Mouse (Mus musculus): ENCODE results near the gene Trim9. TPM values are rescaled to one million over a fixed set of nuclear protein-coding genes. Genes with fewer than 3 reads are reported as not detected.

The Trim9 gene
- polyA plus RNA-seq, 1 experiment from 2014 or later: 3.0 TPM

- no peak overlapping the region for H3K4me3 ChIP-seq
- ATAC-seq (ENCODE audit: insufficient number of reproducible peaks, insufficient read depth, low FRiP score, low TSS enrichment): no peak
- WGBS: 91% methylated on average over 2 of the region's 2 CpGs
Measured at GRCm38 (mm10) chr12:70280930-70281329, 66.5 kb downstream of the Trim9 start.

DNA sequence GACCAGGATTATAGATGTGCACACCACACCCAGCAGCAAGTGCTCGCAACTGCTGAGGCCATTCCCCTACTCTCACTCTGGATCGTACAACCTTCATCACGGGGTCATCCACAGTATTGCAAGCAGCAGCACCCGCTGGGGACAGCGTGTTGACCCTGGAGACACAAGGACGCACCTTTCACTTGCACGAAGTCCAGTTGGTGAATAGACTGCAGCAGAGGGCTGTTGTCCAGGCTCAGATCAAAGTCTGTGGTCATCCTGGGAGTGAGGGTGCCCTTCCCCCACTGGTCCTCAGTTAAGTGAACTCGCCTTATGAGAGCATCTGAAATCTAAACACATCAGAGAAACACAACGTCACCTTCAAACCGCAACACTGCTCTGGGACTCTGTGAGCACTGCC is 67.0 kb downstream of the Trim9 start:
- Histone ChIP-seq H3K27me3 (no peaks in the 10 kb centered on the region), H3K36me3 (no peaks in the 10 kb centered on the region), H3K4me1 (no peaks in the 10 kb centered on the region), H3K4me3 (no peak overlapping the region), H3K9ac (no peak overlapping the region), H3K9me3 (no peaks in the 10 kb centered on the region), H3K27ac (no peak overlapping the region), H3K4me2 (replicated peaks) (no peak overlapping the region)
- ATAC-seq (ENCODE audit: insufficient number of reproducible peaks, insufficient read depth, low FRiP score, low TSS enrichment): no peak
- WGBS: 88% methylated on average over 10 of the region's 10 CpGs

More at GRCm38 (mm10) chr12:70280930-70281329, 66.5 kb downstream of the Trim9 start:
- Histone ChIP-seq H3K27me3 (no peaks in the 10 kb centered on the region), H3K27ac (no peak overlapping the region), H3K4me1 (no peaks in the 10 kb centered on the region), H3K9me3 (no peaks in the 10 kb centered on the region), H3K4me2 (replicated peaks) (no peak overlapping the region), H3K36me3 (no peaks in the 10 kb centered on the region), H3K9ac (no peak overlapping the region)

DNA sequence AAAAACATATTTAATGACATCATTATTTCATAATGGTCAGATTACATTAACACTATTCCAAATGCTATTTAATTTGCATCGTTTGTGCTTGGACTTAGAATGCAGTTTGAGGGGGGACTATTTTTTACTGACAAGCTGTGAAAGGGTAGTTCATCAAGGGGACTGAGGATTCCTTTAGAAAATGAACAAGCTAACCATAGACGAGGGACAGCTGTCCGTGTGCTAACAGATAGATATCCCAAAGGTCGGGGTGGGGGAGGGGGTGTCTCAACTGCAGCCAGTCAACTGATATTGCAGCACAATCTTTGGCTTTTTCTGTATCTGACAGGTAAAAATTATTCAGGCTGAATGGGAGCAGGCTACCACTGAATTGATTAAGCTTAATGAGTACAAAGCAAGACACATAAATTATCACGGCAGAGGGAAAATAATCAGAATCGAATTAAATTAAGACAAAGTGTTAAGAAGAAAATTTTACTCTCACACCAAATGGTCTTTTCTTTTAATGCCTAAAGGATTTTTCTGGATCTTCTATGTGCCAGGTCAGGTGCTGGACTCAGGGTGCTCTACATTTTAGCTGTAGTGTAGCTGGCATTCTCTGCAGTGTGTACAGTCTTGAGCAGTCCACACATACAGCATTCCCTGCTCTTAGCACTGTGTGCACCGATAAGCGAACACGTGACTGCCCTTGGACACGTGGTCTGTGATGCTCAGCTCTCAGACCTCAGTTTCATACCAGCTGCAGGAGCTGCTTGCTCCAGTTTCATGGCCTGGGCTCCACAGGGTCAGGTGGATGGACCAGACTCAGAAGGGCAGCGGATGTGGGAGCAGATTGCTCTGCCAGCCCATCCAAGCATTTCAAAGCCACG is 70.1 kb downstream of the Trim9 start:
- no peak overlapping the region for H3K9ac ChIP-seq
- no peaks in the 10 kb centered on the region for H3K4me1 ChIP-seq
- H3K27me3 ChIP-seq: no peaks in the 10 kb centered on the region
- no peaks in the 10 kb centered on the region for H3K9me3 ChIP-seq
- H3K36me3 ChIP-seq: no peaks in the 10 kb centered on the region
- H3K4me2 ChIP-seq (replicated peaks): no peak overlapping the region
- ATAC-seq (ENCODE audit: insufficient number of reproducible peaks, insufficient read depth, low FRiP score, low TSS enrichment): no peak
- no peak overlapping the region for H3K27ac ChIP-seq
- WGBS: 69% methylated on average over 12 of the region's 12 CpGs
- no peak overlapping the region for H3K4me3 ChIP-seq

DNA sequence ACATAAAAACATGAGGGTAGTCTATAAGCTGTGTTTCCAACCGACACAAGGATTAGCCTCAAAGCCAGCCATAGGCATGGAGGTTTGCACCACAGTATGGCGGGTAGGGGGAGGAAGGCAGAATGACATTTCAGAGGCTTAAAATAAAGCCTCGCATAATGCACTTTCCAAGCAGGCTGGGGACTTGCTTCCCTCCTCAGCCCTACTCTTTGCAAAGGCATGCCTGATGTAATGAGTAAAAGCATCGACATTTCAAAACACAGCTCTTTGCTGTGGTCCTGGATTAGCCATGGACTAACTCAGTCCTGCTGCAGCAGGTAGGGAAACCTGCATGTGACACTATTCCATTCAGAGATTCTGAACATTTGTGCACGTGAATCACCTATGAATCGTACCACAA is 77.7 kb downstream of the Trim9 start:
- H3K4me1 ChIP-seq: no peaks in the 10 kb centered on the region; the same call in 1 of the 2 replicates
- no peak for ATAC-seq (ENCODE audit: insufficient number of reproducible peaks, insufficient read depth, low FRiP score, low TSS enrichment)
- 70% methylated on average over 6 of the region's 6 CpGs for WGBS

DNA sequence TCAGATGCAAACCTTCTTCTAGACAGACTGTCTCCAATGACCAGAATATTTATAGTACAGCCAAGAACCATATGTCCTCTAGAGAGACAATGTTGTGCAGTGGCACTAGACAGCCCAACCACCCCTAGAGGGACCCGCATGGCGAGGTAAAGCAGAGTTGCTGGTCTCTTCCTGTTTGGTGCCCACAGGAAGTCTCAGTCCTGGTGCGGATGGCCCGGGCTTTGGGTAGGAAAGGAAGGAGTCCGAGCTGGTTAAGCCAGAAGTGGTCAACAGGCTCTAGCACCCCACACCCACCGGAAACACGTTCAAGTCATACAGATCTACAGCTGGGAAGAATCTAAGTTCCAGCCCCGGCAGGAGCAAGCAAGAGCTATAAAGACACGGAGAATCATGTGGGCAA is 80.1 kb downstream of the Trim9 start:
- Histone ChIP-seq H3K4me2 (replicated peaks) (no peak overlapping the region), H3K9me3 (no peaks in the 10 kb centered on the region), H3K4me3 (no peak overlapping the region), H3K9ac (no peak overlapping the region), H3K36me3 (no peaks in the 10 kb centered on the region), H3K4me1 (no peaks in the 10 kb centered on the region; the same call in 1 of the 2 replicates), H3K27ac (no peak overlapping the region), H3K27me3 (no peaks in the 10 kb centered on the region)
- ATAC-seq (ENCODE audit: insufficient number of reproducible peaks, insufficient read depth, low FRiP score, low TSS enrichment): no peak
- 87% methylated on average over 9 of the region's 9 CpGs for WGBS

More for the DNA sequence above, 77.7 kb downstream of the Trim9 start:
- no peak overlapping the region for H3K27ac ChIP-seq
- H3K9ac ChIP-seq: no peak overlapping the region
- H3K9me3 ChIP-seq: no peaks in the 10 kb centered on the region
- no peak overlapping the region for H3K4me3 ChIP-seq
- no peak overlapping the region for H3K4me2 ChIP-seq (replicated peaks)
- H3K27me3 ChIP-seq: no peaks in the 10 kb centered on the region
- H3K36me3 ChIP-seq: no peaks in the 10 kb centered on the region

- 31% methylated on average over 8 of the region's 8 CpGs for WGBS
- no peaks in the 10 kb centered on the region for H3K27me3 ChIP-seq
- no peaks in the 10 kb centered on the region for H3K36me3 ChIP-seq
- no peak for ATAC-seq (ENCODE audit: insufficient number of reproducible peaks, insufficient read depth, low FRiP score, low TSS enrichment)
- no peaks in the 10 kb centered on the region; the same call in 1 of the 2 replicates for H3K4me1 ChIP-seq
- H3K4me3 ChIP-seq: no peak overlapping the region
- no peaks in the 10 kb centered on the region for H3K9me3 ChIP-seq
- no peak overlapping the region for H3K9ac ChIP-seq
- H3K27ac ChIP-seq: no peak overlapping the region
- H3K4me2 ChIP-seq (replicated peaks): no peak overlapping the region
Measured at GRCm38 (mm10) chr12:70266494-70266931, 80.9 kb downstream of the Trim9 start.

DNA sequence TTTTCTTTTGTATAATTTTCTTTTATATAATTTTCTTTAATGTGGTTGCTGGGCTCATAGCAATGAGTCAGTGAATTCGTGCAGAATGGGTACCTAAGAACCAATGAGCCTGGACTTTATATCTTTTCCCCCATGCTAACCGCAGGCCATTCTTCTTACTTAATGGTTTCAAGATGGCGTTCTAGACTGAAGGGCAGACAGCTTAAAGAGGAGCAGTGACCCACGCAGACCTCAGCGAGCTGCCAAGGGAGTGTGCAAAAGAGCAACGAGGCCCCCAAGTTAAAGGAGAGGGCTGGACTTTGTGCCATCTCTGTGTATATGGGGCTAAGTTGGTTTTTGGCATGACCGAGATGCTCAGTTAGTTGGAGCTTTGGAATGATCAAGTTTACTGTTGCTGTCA is 83.7 kb downstream of the Trim9 start:
- Histone ChIP-seq H3K4me2 (replicated peaks) (no peak overlapping the region), H3K27me3 (no peaks in the 10 kb centered on the region), H3K36me3 (no peaks in the 10 kb centered on the region), H3K9ac (no peak overlapping the region), H3K4me3 (no peak overlapping the region), H3K27ac (no peak overlapping the region), H3K9me3 (no peaks in the 10 kb centered on the region), H3K4me1 (no peaks in the 10 kb centered on the region; the same call in 1 of the 2 replicates)
- no peak for ATAC-seq (ENCODE audit: insufficient number of reproducible peaks, insufficient read depth, low FRiP score, low TSS enrichment)
- 26% methylated on average over 7 of the region's 7 CpGs for WGBS

DNA sequence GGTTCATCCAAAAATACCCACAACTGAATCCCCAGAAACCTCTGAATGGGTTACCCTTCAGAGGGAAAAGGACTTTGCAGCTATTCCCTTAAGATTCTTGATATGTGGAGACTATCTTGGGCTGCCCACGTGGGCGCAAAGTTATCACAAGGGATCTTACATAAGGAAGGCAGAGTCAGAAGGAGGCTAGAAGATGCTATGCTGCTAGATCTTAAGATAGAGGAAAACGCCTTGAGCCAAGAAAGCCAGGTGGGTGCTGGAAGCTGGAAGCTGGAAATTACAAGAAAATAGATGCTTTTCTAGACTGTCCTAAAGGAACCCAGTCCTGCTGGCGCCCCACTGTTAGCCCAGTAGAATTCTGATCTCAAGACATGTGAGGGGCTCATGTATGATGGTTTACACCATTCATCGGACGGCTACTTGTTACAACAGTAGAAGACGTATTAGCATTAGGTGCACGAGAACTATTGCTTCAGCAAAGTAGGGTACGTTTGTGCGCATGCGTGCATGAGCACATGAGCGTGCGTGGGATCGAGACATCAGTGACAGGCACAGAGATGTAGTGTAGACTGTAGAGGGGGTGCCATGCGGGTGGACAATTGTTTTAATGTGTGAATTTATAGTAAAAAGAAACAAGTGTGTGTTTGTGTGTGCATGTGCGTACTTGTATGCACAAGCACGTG is 85.0 kb downstream of the Trim9 start:
- Histone ChIP-seq H3K9ac (no peak overlapping the region), H3K9me3 (no peaks in the 10 kb centered on the region), H3K4me2 (replicated peaks) (no peak overlapping the region), H3K4me1 (no peaks in the 10 kb centered on the region; the same call in 1 of the 2 replicates), H3K27ac (no peak overlapping the region), H3K4me3 (no peak overlapping the region), H3K36me3 (no peaks in the 10 kb centered on the region), H3K27me3 (no peaks in the 10 kb centered on the region)
- 90% methylated on average over 17 of the region's 17 CpGs for WGBS
- no peak for ATAC-seq (ENCODE audit: insufficient number of reproducible peaks, insufficient read depth, low FRiP score, low TSS enrichment)

GRCm38 (mm10) chr12:70251210-70251884 is 96.1 kb downstream of the Trim9 start:
- no peak for ATAC-seq (ENCODE audit: insufficient number of reproducible peaks, insufficient read depth, low FRiP score, low TSS enrichment)
- Histone ChIP-seq H3K36me3 (no peaks in the 10 kb centered on the region), H3K4me2 (replicated peaks) (no peak overlapping the region), H3K9me3 (no peaks in the 10 kb centered on the region), H3K4me3 (no peak overlapping the region), H3K4me1 (peaks cover 3% of the 10 kb centered on the region; the same call in 1 of the 2 replicates), H3K27ac (no peak overlapping the region), H3K27me3 (no peaks in the 10 kb centered on the region), H3K9ac (no peak overlapping the region)
- WGBS: 59% methylated on average over 15 of the region's 15 CpGs

- no peak overlapping the region for H3K4me2 ChIP-seq (replicated peaks)
- ATAC-seq (ENCODE audit: insufficient number of reproducible peaks, insufficient read depth, low FRiP score, low TSS enrichment): no peak
- no peak overlapping the region for H3K9ac ChIP-seq
- no peaks in the 10 kb centered on the region for H3K27me3 ChIP-seq
- no peaks in the 10 kb centered on the region for H3K36me3 ChIP-seq
- H3K4me1 ChIP-seq: peaks cover 3% of the 10 kb centered on the region; the same call in 1 of the 2 replicates
- H3K4me3 ChIP-seq: no peak overlapping the region
- 86% methylated on average over 10 of the region's 10 CpGs for WGBS
- H3K27ac ChIP-seq: no peak overlapping the region
- H3K9me3 ChIP-seq: no peaks in the 10 kb centered on the region
Measured at GRCm38 (mm10) chr12:70249616-70250157, 97.7 kb downstream of the Trim9 start.

- H3K9me3 ChIP-seq: no peaks in the 10 kb centered on the region
- H3K27me3 ChIP-seq: no peaks in the 10 kb centered on the region
- H3K27ac ChIP-seq: no peak overlapping the region
- H3K4me1 ChIP-seq: peaks cover 3% of the 10 kb centered on the region; the same call in 1 of the 2 replicates
- no peak overlapping the region for H3K4me3 ChIP-seq
- no peaks in the 10 kb centered on the region for H3K36me3 ChIP-seq
- ATAC-seq (ENCODE audit: insufficient number of reproducible peaks, insufficient read depth, low FRiP score, low TSS enrichment): no peak
- H3K4me2 ChIP-seq (replicated peaks): no peak overlapping the region
- H3K9ac ChIP-seq: no peak overlapping the region
- WGBS: 62% methylated on average over 15 of the region's 15 CpGs
Measured at GRCm38 (mm10) chr12:70247683-70248474, 99.5 kb downstream of the Trim9 start.

Measured in embryonic facial prominence, embryonic 12.5 days (tissue).